ENCODE assay signal across 13 mouse cellular contexts in genomic region chr9:13693693-13694284, GRCm38 (mm10). TPM values are rescaled to one million over a fixed set of nuclear protein-coding genes. Genes with fewer than 3 reads are reported as not detected.
DNase-seq lines count a peak whose midpoint lies in the region; ATAC-seq and TF ChIP-seq lines count a peak whose summit lies in the region.
"Had no signal": no experiment of that assay in that cellular context is flagged by ENCODE, and none has a peak within 500 bp of the region (broad histone marks: within the 10 kb centered on the region; RNA-seq: fewer than 3 reads in every experiment).

No protein-coding gene starts in this region.

- peak overlapping the region; percentile 43; the same call in 1 of the 2 replicates for H3K27ac ChIP-seq in heart, adult 2 months
- peak overlapping the region; percentile 9; the same call in 1 of the 2 replicates for H3K27ac ChIP-seq in stomach, embryonic 16.5 days (ENCODE audit: low read length)
- H3K27ac ChIP-seq: embryonic facial prominence, embryonic 15.5 days; liver, embryonic 14.5 days had no signal

- no peaks in the 10 kb centered on the region for H3K9me3 ChIP-seq in stomach, embryonic 16.5 days (replicated peaks; ENCODE audit: control insufficient read depth, low read length)
- H3K9me3 ChIP-seq: embryonic facial prominence, embryonic 15.5 days; G1E; hindbrain, embryonic 15.5 days had no signal

- no peak for TF ChIP-seq CTCF in heart, adult 2 months (IDR thresholded peaks at IDR 0.05)

- H3K4me2 ChIP-seq in stomach, embryonic 16.5 days (ENCODE audit: low read depth, low read length) = no peak overlapping the region
- H3K4me2 ChIP-seq: embryonic facial prominence, embryonic 15.5 days; hindbrain, embryonic 15.5 days had no signal

- no peak for TF ChIP-seq POLR2A in heart, adult 2 months (IDR thresholded peaks at IDR 0.05; ENCODE audit: insufficient read depth, low read depth, low read length)

- TF ChIP-seq EP300 in heart, adult 2 months (IDR thresholded peaks at IDR 0.05; ENCODE audit: insufficient read depth, low read depth, low read length) = no peak

- no peak for ATAC-seq in stomach, embryonic 16.5 days (ENCODE audit: insufficient read depth, low FRiP score)

- peaks cover 15% of the 10 kb centered on the region for H3K4me1 ChIP-seq in heart, adult 2 months (ENCODE audit: control insufficient read depth, insufficient read depth, low read length)
- H3K4me1 ChIP-seq in stomach, embryonic 16.5 days (ENCODE audit: control insufficient read depth, insufficient read depth, low read length) = peaks cover 24% of the 10 kb centered on the region
- H3K4me1 ChIP-seq: embryonic facial prominence, embryonic 15.5 days had no signal

- 56% methylated on average over 3 of the region's 3 CpGs for WGBS in heart, adult 2 months
- WGBS in stomach, embryonic 16.5 days = 79% methylated on average over 3 of the region's 3 CpGs

- DNase-seq in heart, adult 2 months = no peak
- no peak for DNase-seq in heart, postnatal 25 days (ENCODE audit: low spot score)
- DNase-seq in left cerebral cortex, postnatal 25 days (ENCODE audit: low spot score in 2 of 2) = peak; percentile 9 to 59
- no peak for DNase-seq in left cerebral cortex, postnatal 36 days (ENCODE audit: low spot score in 2 of 2)
- DNase-seq in brain, adult 2 months (ENCODE audit: low read depth, low spot score) = peak; percentile 68
- DNase-seq in cerebellum, postnatal 14 days = no peak
- DNase-seq: midbrain, embryonic 14.5 days; thymus, postnatal 4 days had no signal

- H3K79me2 ChIP-seq in heart, adult 2 months (replicated peaks; ENCODE audit: control insufficient read depth, insufficient read depth, low read length) = no peaks in the 10 kb centered on the region

- H3K4me3 ChIP-seq in heart, adult 2 months = no peak overlapping the region
- no peak overlapping the region for H3K4me3 ChIP-seq in stomach, embryonic 16.5 days (replicated peaks; ENCODE audit: low read length)
- H3K4me3 ChIP-seq: embryonic facial prominence, embryonic 15.5 days; hindbrain, embryonic 15.5 days had no signal

- intact Hi-C loops in heart, adult 2 months (cut with DNase I) = no loop called here
- intact Hi-C loops in heart, postnatal 25 days (cut with DNase I) = no loop called here
- intact Hi-C loops in left cerebral cortex, postnatal 25 days (cut with DNase I) = no loop called here
- intact Hi-C loops in left cerebral cortex, postnatal 36 days (cut with DNase I) = no loop called here

- H3K9ac ChIP-seq in heart, adult 2 months (ENCODE audit: low read depth, low read length) = no peak overlapping the region
- H3K9ac ChIP-seq in stomach, embryonic 16.5 days (ENCODE audit: low read length) = no peak overlapping the region
- H3K9ac ChIP-seq: embryonic facial prominence, embryonic 15.5 days; hindbrain, embryonic 15.5 days; liver, embryonic 14.5 days had no signal

- H3K27me3 ChIP-seq in heart, adult 2 months (ENCODE audit: control insufficient read depth, insufficient read depth, low read length) = no peaks in the 10 kb centered on the region
- no peaks in the 10 kb centered on the region for H3K27me3 ChIP-seq in stomach, embryonic 16.5 days (ENCODE audit: control insufficient read depth, insufficient read depth, low read length)
- H3K27me3 ChIP-seq: embryonic facial prominence, embryonic 15.5 days; hindbrain, embryonic 15.5 days had no signal

- peaks cover 17% of the 10 kb centered on the region for H3K36me3 ChIP-seq in heart, adult 2 months (ENCODE audit: control insufficient read depth, insufficient read depth, low read length)
- H3K36me3 ChIP-seq in stomach, embryonic 16.5 days (ENCODE audit: control insufficient read depth, insufficient read depth, low read length) = no peaks in the 10 kb centered on the region
- H3K36me3 ChIP-seq: embryonic facial prominence, embryonic 15.5 days; G1E; hindbrain, embryonic 15.5 days had no signal

RNA-seq across cellular contexts. Expression of gene Mtmr2, which starts 54.4 kb away (rescaled TPM):
- 10 to 100 TPM; 19.6 to 22.4 TPM for total RNA-seq in heart, adult 2 months (2021)
- 7.2 and 12.7 TPM in 2 replicates for polyA plus RNA-seq in heart, adult 2 months (2012; rRNA removed)
- total RNA-seq in heart, postnatal 25 days (2021) = 10 to 100 TPM; 23.3 to 25.3 TPM
- total RNA-seq in left cerebral cortex, postnatal 25 days (2021) = 10 to 100 TPM; 45.1 to 54.8 TPM
- 10 to 100 TPM; 48.3 to 51.2 TPM for total RNA-seq in left cerebral cortex, postnatal 36 days (2021)
- 65.7 and 70.4 TPM in 2 replicates for polyA plus RNA-seq in stomach, embryonic 16.5 days (2015; fragmentation: Nextera tagmentation; extraction: Ambion mirVana)

Comparison
In these comparisons a context has a peak if more than half of its experiments do, and no peak if none do; other contexts are left out.
1. DNase-seq: peak in left cerebral cortex, postnatal 25 days (2 of 2) and brain, adult 2 months (single experiment); none in heart, adult 2 months (0 of 2), heart, postnatal 25 days (single experiment), left cerebral cortex, postnatal 36 days (0 of 2) and cerebellum, postnatal 14 days (0 of 2).